Mouse (Mus musculus): ENCODE measurements around the gene Igfbpl1. TPM values are rescaled to one million over a fixed set of nuclear protein-coding genes. Genes with fewer than 3 reads are reported as not detected.

Gene Igfbpl1
- total RNA-seq, 2 experiments from 2014 or later, result 0.13 TPM; not detected in 1

- no peak for DNase-seq (ENCODE audit: low spot score in 2 of 2)
Observed at GRCm38 (mm10) chr4:45822781-45823575, 3.7 kb downstream of the Igfbpl1 start.

- DNase-seq (ENCODE audit: low spot score in 2 of 2), result no peak
Observed at GRCm38 (mm10) chr4:45821995-45822394, 4.7 kb downstream of the Igfbpl1 start.

GRCm38 (mm10) chr4:45820074-45820830 lies 6.5 kb downstream of the Igfbpl1 start:
- DNase-seq (ENCODE audit: low spot score in 2 of 2), result peak; percentile 55 to 76

DNA sequence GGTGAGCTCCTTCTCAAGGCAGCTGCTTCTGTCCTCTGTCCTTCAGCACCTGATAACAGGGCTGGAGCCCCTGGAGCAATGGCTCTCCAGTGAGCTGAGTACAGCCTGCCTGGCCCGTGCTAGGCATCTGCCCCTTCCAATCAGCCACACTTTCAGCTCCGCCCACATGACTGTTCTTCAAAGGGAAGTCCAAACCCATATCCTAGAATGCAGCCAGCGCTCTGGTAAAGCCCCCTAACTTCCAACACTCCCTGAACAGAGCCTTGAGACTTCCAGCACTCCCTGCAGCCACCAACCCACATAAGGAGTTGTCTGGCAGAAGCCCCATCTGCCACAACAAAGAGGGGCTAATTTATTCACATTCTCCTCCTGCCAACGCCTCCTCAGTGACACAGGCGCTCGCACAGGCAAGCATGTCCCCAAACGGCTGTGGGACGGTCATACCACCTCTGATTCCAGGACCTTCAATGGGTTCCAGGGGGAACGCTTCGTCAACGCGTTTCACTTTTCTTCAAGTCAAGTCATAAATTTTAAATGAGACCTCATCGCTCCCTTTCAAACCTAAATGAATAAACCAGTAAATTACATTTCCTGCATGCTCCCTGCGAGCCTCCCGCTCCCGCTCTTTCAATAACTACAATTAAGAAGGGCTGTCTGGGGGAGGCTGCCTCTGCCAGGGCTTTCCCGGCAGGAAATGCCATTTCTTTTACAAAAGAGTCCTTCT lies 7.4 kb downstream of the Igfbpl1 start:
- DNase-seq (ENCODE audit: low spot score in 2 of 2), result no peak

GRCm38 (mm10) chr4:45818814-45819207 lies 7.9 kb downstream of the Igfbpl1 start:
- DNase-seq (ENCODE audit: low spot score in 2 of 2), result no peak

- DNase-seq (ENCODE audit: low spot score in 2 of 2), result peak; percentile 52 to 56
Observed at GRCm38 (mm10) chr4:45815542-45815941, 11.2 kb downstream of the Igfbpl1 start.

GRCm38 (mm10) chr4:45811250-45811649 lies 15.5 kb downstream of the Igfbpl1 start:
- no peak for DNase-seq (ENCODE audit: low spot score in 2 of 2)

- DNase-seq (ENCODE audit: low spot score in 2 of 2), result no peak
Observed at GRCm38 (mm10) chr4:45808034-45808433, 18.7 kb downstream of the Igfbpl1 start.

DNA sequence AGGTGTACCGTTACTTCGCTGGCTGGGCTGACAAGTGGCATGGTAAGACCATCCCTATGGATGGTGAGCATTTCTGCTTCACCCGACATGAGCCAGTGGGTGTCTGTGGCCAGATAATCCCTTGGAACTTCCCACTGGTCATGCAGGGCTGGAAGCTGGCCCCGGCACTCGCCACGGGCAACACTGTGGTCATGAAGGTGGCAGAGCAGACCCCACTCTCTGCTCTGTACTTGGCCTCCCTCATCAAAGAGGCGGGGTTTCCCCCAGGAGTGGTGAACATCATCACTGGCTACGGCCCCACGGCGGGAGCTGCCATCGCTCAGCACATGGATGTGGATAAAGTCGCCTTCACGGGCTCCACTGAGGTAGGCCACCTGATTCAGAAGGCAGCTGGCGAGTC lies 23.8 kb downstream of the Igfbpl1 start:
- DNase-seq (ENCODE audit: low spot score in 2 of 2), result no peak

DNA sequence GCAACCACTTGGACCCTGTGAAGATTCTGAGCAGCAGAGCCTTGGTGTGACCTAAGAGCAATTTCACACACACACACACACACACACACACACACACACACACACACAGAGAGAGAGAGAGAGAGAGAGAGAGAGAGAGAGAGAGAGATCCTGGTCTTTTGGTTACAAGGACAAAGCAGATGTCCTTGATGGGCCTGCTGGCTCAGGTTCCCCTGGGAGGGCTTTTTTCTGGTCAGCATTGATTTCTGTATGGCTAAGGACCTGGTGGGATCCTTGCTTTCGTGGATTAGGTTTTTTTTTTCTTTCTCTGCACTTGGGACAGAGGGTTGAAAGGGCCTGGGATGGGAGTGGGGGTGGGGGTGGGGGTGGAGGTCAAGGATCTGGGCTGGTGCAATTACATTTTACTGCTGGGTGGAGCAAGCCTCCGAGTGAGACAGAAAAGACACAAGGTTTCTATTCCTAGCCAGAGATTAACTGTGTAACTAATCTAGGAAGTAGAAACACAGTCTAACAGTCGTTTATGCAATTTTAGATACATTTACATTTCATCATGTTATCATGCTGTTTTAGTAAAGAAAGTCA lies 26.7 kb downstream of the Igfbpl1 start:
- DNase-seq (ENCODE audit: low spot score in 2 of 2), result no peak

GRCm38 (mm10) chr4:45798964-45799363 lies 27.8 kb downstream of the Igfbpl1 start, which contains the start of gene Aldh1b1:
Aldh1b1 (plus strand) TSS chr4:45799022.
- peak; percentile 67 for DNase-seq (ENCODE audit: low spot score in 2 of 2)

DNA sequence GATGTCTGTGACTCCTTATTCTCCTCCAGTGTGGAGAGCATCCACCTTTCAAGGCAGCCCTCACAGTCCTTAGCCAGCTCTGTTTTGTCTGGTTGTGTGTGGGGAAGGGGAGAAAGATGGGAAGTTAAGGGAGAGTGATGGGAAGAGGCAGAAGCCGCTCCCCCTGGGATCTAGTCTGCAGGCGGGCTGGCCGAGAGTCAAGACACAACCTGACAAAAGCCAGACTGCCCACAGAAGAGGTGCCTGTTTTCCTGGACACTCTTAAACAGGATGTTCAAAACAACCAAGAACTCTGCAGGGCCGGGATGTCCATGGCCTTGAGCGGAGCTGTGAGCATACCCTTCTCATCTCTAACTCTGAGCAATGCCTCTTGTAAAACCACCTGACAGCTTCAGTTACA lies 30.0 kb downstream of the Igfbpl1 start:
- DNase-seq (ENCODE audit: low spot score in 2 of 2), result no peak

GRCm38 (mm10) chr4:45795191-45795811 lies 31.4 kb downstream of the Igfbpl1 start:
- DNase-seq (ENCODE audit: low spot score in 2 of 2), result no peak

DNA sequence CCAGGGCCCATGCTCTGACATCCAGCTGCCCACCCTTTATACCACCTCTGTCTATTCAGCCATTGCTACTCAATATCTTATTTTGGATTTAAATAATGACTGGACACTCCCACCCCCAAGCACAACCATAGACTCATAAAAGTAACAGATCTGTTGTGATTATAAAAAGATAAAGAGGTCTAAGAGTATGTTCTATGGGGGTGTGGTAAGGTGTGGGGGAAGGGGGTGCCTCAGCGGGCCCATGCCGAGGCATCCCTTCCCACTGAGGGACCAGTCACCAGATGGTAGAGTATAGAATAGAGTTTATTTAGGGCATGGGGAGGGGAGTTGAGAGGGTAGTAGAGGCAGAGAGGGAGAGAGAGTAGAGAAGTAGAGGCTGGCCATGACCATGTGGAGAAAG lies 36.7 kb downstream of the Igfbpl1 start:
- DNase-seq (ENCODE audit: low spot score in 2 of 2), result no peak

GRCm38 (mm10) chr4:45789263-45789958 lies 37.3 kb downstream of the Igfbpl1 start:
- no peak for DNase-seq (ENCODE audit: low spot score in 2 of 2)

DNA sequence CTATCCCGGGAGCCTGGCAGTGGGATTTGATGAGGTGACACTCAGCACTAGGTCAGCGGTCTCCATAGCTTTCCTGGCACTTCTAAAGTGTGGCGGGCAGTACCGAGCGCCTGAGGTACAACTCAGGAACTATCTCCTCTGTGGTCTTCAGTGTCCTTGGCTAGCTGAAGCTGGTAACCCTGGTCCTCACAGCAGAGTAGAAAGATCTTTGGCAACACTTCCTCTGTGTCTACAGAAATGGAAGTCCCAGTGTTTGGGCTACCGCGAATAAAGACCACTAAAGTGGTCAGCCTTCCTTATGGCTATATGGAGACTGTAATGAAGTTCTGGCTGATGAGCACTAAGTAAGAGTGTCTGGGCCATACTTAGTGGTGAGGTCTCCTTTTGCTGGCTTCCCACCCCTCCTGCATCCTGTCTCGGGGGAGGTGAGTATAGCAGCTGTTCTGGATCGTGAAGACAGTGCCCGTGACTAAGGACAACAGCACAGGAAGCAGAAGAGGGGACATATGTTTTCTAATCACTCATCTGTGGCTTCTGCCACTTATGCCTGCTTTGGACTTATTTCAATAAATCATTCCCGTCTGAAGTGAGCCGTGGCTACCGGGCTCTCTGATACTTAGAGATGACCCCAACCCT lies 38.2 kb downstream of the Igfbpl1 start:
- DNase-seq (ENCODE audit: low spot score in 2 of 2), result no peak

DNA sequence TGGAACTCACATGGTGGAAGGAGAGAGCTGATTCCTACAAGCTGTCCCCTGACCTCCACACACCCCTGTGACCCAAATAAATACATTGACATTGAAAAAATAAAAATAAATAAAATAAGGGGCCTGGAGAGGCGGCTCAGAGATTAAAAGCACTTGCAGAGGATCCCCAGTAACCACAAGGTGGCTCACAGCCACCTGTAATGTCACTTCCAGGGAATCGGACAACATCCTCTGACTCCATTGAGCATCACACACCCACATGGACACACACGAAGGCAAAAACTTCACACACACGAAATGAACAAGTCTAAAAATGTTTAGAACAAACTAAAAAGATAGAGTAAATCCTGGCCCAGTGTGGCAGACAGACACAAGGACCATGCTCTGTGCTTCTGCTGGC lies 40.0 kb downstream of the Igfbpl1 start:
- no peak for DNase-seq (ENCODE audit: low spot score in 2 of 2)

DNA sequence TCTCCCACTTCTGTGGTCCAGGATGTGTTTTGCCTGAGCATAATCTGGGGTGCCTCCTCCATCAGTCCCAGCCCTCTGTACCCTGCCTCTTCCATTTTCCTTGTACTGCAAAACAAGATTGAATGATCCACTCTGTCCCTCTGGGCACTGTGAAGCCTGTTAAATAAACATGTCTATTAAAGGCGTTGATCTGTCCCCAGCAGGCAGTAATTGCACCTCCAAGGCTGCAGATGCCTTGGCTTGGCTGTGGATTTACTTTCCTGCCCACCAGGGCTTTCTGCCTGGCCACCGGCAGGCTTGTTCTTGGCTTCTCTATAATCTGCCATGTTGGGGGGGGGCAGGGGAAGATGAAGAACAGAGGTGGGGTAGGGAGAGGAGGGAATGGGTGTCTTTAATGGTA lies 40.8 kb downstream of the Igfbpl1 start:
- DNase-seq (ENCODE audit: low spot score in 2 of 2), result no peak

GRCm38 (mm10) chr4:45783671-45784070 lies 43.1 kb downstream of the Igfbpl1 start:
- no peak for DNase-seq (ENCODE audit: low spot score in 2 of 2)

DNA sequence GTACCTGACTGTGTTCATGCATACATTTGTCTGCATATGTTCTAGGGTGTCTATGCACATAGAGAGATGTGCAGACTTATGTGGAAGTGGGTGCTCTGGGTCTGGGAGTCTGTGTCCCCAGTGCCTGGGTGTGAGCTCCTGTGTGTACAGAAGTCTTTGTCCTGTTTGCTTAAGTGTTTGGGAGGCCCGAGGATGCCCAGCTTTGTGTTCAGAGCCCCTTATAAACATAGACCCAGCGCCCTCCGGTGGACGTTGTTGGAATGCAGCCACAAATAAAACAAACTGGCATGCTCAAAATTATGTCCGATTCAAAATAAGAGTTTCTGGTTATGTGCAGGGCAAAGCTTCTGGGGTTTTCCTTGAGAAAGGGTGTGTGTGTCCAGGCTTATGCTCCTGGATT lies 55.1 kb downstream of the Igfbpl1 start:
- DNase-seq (ENCODE audit: low spot score in 2 of 2), result peak; percentile 35 to 48

All from adrenal gland, adult 18-20 months (tissue).